Mouse (Mus musculus) hindbrain, embryonic 12.5 days (tissue): ENCODE results near the gene Osm. TPM values are rescaled to one million over a fixed set of nuclear protein-coding genes. Genes with fewer than 3 reads are reported as not detected.

Source experiments
- polyA plus RNA-seq: library from polyadenylated mRNA; unstranded; fragments of >200 nt; fragmentation: Nextera tagmentation; extraction: Ambion mirVana; gene quantifications from 2 replicates; pipeline ENCODE4 v1.2.1, GENCODE M21; 2016

Gene Osm
- polyA plus RNA-seq, 1 experiment from 2014 or later = not detected

Other genes starting within 250 kb of the Osm start
- not detected in 2 replicates for gene Sec14l4, start 205.0 kb upstream of the Osm start, polyA plus RNA-seq
- gene Sec14l3, start 171.6 kb upstream of the Osm start, polyA plus RNA-seq = not detected in 2 replicates
- gene Mtfp1, start 141.0 kb upstream of the Osm start, polyA plus RNA-seq = 5.4 and 5.6 TPM in 2 replicates
- 1.8 and 3.1 TPM in 2 replicates for gene Sec14l2, start 113.0 kb upstream of the Osm start, polyA plus RNA-seq
- gene Rnf215, start 101.2 kb upstream of the Osm start, polyA plus RNA-seq = 42.7 and 44.5 TPM in 2 replicates
- gene Ccdc157, start 76.1 kb upstream of the Osm start, polyA plus RNA-seq = 9.6 and 10.4 TPM in 2 replicates
- gene Sf3a1, start 76.1 kb upstream of the Osm start, polyA plus RNA-seq = 72.0 and 77.6 TPM in 2 replicates
- gene Tbc1d10a, start 49.6 kb upstream of the Osm start, polyA plus RNA-seq = 28.5 and 29.2 TPM in 2 replicates
- 3.1 and 3.6 TPM in 2 replicates for gene Castor1, start 18.2 kb upstream of the Osm start, polyA plus RNA-seq
- not detected in 2 replicates for gene Lif, start 21.1 kb downstream of the Osm start, polyA plus RNA-seq
- 0.10 and 0.61 TPM in 2 replicates for gene Hormad2, start 204.7 kb downstream of the Osm start, polyA plus RNA-seq